Mouse (Mus musculus) embryo, embryonic 9.5 days (tissue): ENCODE measurements around the gene Olfr1097.

Experiments
- DNase-seq: peaks from one replicate; pipeline ENCODE4 v3.0.0-alpha.2; 2017; ENCODE audit errors: extremely low spot score

Olfr1097 gene

GRCm38 (mm10) chr2:86892116-86892515 is at the start of gene Olfr1097:
Gene Olfr1097 (minus strand): TSS chr2:86892216.
- no peak for DNase-seq

GRCm38 (mm10) chr2:86926557-86926956 is 34.5 kb upstream of the Olfr1097 start:
- no peak for DNase-seq

GRCm38 (mm10) chr2:86924445-86924844 is 32.4 kb upstream of the Olfr1097 start, which contains the start of gene Olfr1098:
Gene Olfr1098 (minus strand): TSS chr2:86924545.
- DNase-seq: no peak

GRCm38 (mm10) chr2:86905647-86906046 is 13.6 kb upstream of the Olfr1097 start:
- DNase-seq: no peak

- no peak for DNase-seq
Measured at GRCm38 (mm10) chr2:86874702-86875101, 17.3 kb downstream of the Olfr1097 start, which contains the start of gene Gm13723. Gene Gm13723 (minus strand): TSS chr2:86874802.

GRCm38 (mm10) chr2:86851596-86851995 is 40.4 kb downstream of the Olfr1097 start, which contains the start of gene Olfr1095:
Gene Olfr1095 (minus strand): TSS chr2:86851696.
- no peak for DNase-seq
